Mouse (Mus musculus): ENCODE data around the gene Nudt5.

Gene Nudt5

DNA sequence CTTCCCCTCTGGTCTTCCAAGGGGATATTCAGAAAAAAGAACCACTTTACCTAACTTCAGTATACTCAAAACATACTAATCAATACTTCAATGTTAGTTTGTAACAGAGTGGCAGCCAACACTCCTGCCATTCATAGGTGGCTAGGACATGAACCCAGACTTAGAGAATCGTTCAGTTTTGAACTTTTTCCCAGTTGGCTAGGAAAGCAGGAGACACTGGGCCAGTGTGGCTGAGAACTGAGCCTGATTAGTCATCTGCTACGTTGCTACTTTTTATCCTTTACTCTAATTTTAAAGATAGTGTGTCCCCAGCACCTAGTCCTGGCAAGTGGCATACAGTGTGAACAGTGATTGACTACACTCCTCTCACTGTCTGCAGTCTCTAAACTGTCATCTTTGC, 22.9 kb downstream of the Nudt5 start:
- peak; percentile 10 for DNase-seq (ENCODE audit: low read depth)

GRCm38 (mm10) chr2:5869746-5870145, 24.9 kb downstream of the Nudt5 start:
- no peak for DNase-seq (ENCODE audit: low read depth)

GRCm38 (mm10) chr2:5877446-5877845, 32.6 kb downstream of the Nudt5 start:
- DNase-seq (ENCODE audit: low read depth): no peak

- DNase-seq (ENCODE audit: low read depth): no peak
Observed at GRCm38 (mm10) chr2:5888865-5889264, 44.0 kb downstream of the Nudt5 start.

- DNase-seq (ENCODE audit: low read depth): no peak
Observed at GRCm38 (mm10) chr2:5889412-5889811, 44.6 kb downstream of the Nudt5 start.

DNA sequence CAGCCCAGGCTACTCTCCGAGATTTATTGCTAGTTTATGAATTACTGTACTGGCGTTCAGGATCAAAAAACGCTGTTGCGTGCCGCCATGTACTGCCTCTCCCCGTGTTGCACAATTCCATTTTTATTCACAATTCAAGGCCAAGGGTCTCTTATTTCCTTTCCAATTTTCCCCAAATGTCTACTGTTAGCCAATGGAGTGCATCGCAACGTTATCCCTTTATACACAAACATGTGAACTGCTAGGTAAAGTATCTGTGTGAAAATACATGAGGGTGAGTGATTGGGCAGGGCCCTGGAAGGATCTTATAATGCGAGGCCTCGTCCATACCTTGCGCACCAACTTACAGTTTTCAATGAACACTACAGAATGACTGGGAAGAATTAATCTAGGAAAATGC, 49.5 kb downstream of the Nudt5 start:
- DNase-seq (ENCODE audit: low read depth): peak; percentile 6

GRCm38 (mm10) chr2:5894843-5895570, 50.2 kb downstream of the Nudt5 start, which contains the start of gene Sec61a2:
Gene Sec61a2 (minus strand): TSS chr2:5895432.
- DNase-seq (ENCODE audit: low read depth): peak; percentile 79

DNA sequence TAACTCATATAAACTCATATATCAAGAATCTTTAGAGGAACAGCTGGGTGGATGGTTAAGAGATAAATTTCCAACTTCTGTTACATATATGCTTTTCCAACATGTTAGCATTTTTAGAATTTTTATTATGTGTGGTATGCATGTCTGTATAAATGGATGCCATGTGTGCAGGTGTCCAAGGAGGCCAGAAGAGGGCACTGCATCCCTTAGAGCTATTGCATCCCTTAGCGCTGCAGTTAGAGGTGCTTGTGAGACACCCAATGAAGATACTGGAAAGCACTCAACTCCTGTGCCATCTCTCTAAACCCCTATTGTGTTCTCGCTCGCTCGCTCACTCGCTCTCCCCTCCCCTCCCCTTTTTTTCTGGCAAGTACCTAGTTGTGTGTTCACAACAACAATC, 55.3 kb downstream of the Nudt5 start:
- DNase-seq (ENCODE audit: low read depth): no peak

DNA sequence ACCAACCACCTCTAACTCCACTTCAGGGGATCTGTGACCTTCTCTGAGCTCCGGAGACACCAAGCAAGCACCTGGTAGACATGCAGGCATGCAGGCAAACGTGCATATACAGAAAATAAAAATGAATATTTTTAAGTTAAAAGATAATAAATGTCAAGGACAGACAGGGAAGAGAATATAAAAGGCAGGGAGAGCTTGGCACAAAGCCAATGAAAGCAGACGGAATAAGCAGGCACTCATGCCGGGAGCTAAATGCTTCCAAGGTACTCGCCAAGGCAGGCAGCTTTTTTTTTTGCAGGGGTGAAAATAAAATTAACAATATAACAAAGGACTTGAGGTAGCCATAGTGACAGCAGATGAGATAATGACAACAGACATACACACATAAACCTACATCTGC, 61.3 kb downstream of the Nudt5 start:
- no peak for DNase-seq (ENCODE audit: low read depth)

GRCm38 (mm10) chr2:5906625-5907024, 61.8 kb downstream of the Nudt5 start:
- DNase-seq (ENCODE audit: low read depth): peak; percentile 8

- no peak for DNase-seq (ENCODE audit: low read depth)
Observed at GRCm38 (mm10) chr2:5911282-5911965, 66.6 kb downstream of the Nudt5 start.
